Mouse (Mus musculus) retina, postnatal 7 days (tissue): ENCODE results near the gene Zfp747.

Source experiments
- DNase-seq: peaks from one replicate; pipeline ENCODE4 v3.0.0-alpha.2; 2012; ENCODE audit warnings: low read depth, low spot score

Gene Zfp747

GRCm38 (mm10) chr7:127335604-127336003, 40.2 kb downstream of the Zfp747 start:
- no peak for DNase-seq

GRCm38 (mm10) chr7:127333240-127333639, 42.6 kb downstream of the Zfp747 start:
- DNase-seq, result no peak

- DNase-seq, result no peak
Measured at GRCm38 (mm10) chr7:127326685-127327084, 49.2 kb downstream of the Zfp747 start.

- DNase-seq, result no peak
Measured at GRCm38 (mm10) chr7:127325550-127325949, 50.3 kb downstream of the Zfp747 start.

GRCm38 (mm10) chr7:127324944-127325343, 50.9 kb downstream of the Zfp747 start:
- DNase-seq, result no peak
